Mouse (Mus musculus) erythroblast, adult 5-6 weeks (primary cell): Measurements from ENCODE around the gene Ptk6. TPM values are rescaled to one million over a fixed set of nuclear protein-coding genes. Genes with fewer than 3 reads are reported as not detected.

Source experiments
- ATAC-seq: replicated peaks from 2 replicates; pipeline ENCODE4 v1.8.0; 2016; ENCODE audit warnings: moderate number of reproducible peaks, mild to moderate bottlenecking, moderate TSS enrichment, inconsistent platforms; ENCODE audit not compliant: poor library complexity, low FRiP score, severe bottlenecking
- total RNA-seq, 2 experiments: library from RNA; stranded (forward) in 1 of 2; stranded (reverse) in 1 of 2; fragments of 150-400 nt in 1 of 2; fragments of 200-764, 138-1000 nt in 1 of 2; gene quantifications; 2 replicates each; pipeline versions ENCODE4 v1.2.3 to v1.2.4; 2015 to 2017; ENCODE audit warnings: low replicate concordance in 2 of 2

Gene Ptk6
- total RNA-seq, 2 experiments from 2014 or later = not detected

GRCm38 (mm10) chr2:181146976-181147545, 55.5 kb downstream of the Ptk6 start:
- ATAC-seq = no peak

- no peak for ATAC-seq
Observed at GRCm38 (mm10) chr2:181144675-181145074, 57.9 kb downstream of the Ptk6 start.

Other genes starting within 250 kb of the Ptk6 start
- gene Nkain4, start 248.1 kb downstream of the Ptk6 start, total RNA-seq (2015; ENCODE audit: low replicate concordance) = not detected in 2 replicates
- gene Nkain4, start 248.1 kb downstream of the Ptk6 start, total RNA-seq (2017; ENCODE audit: low replicate concordance) = not detected in 2 replicates
- 11.9 and 12.5 TPM in 2 replicates for gene Arfgap1, start 235.6 kb downstream of the Ptk6 start, total RNA-seq (2015; ENCODE audit: low replicate concordance)
- 11.2 and 21.0 TPM in 2 replicates for gene Arfgap1, start 235.6 kb downstream of the Ptk6 start, total RNA-seq (2017; ENCODE audit: low replicate concordance)
- 1.7 TPM in 1 of 2 replicates, not detected in the other for gene Col20a1, start 216.3 kb downstream of the Ptk6 start, total RNA-seq (2015; ENCODE audit: low replicate concordance)
- gene Col20a1, start 216.3 kb downstream of the Ptk6 start, total RNA-seq (2017; ENCODE audit: low replicate concordance) = 0.26 and 0.42 TPM in 2 replicates
- not detected in 2 replicates for gene Chrna4, start 159.2 kb downstream of the Ptk6 start, total RNA-seq (2015; ENCODE audit: low replicate concordance)
- gene Chrna4, start 159.2 kb downstream of the Ptk6 start, total RNA-seq (2017; ENCODE audit: low replicate concordance) = not detected in 2 replicates
- gene Kcnq2, start 67.5 kb downstream of the Ptk6 start, total RNA-seq (2015; ENCODE audit: low replicate concordance) = not detected in 2 replicates
- gene Kcnq2, start 67.5 kb downstream of the Ptk6 start, total RNA-seq (2017; ENCODE audit: low replicate concordance) = not detected in 2 replicates
- gene Eef1a2, start 45.8 kb downstream of the Ptk6 start, total RNA-seq (2015; ENCODE audit: low replicate concordance) = not detected in 2 replicates
- gene Eef1a2, start 45.8 kb downstream of the Ptk6 start, total RNA-seq (2017; ENCODE audit: low replicate concordance) = not detected in 2 replicates
- 45.6 and 74.6 TPM in 2 replicates for gene Ppdpf, start 15.5 kb downstream of the Ptk6 start, total RNA-seq (2015; ENCODE audit: low replicate concordance)
- 3.9 and 6.9 TPM in 2 replicates for gene Ppdpf, start 15.5 kb downstream of the Ptk6 start, total RNA-seq (2017; ENCODE audit: low replicate concordance)
- gene Srms, start 10.4 kb upstream of the Ptk6 start, total RNA-seq (2015; ENCODE audit: low replicate concordance) = not detected in 2 replicates
- not detected in 2 replicates for gene Srms, start 10.4 kb upstream of the Ptk6 start, total RNA-seq (2017; ENCODE audit: low replicate concordance)
- 1.3 and 20.8 TPM in 2 replicates for gene Fndc11, start 17.2 kb upstream of the Ptk6 start, total RNA-seq (2015; ENCODE audit: low replicate concordance)
- gene Fndc11, start 17.2 kb upstream of the Ptk6 start, total RNA-seq (2017; ENCODE audit: low replicate concordance) = 0.98 and 1.4 TPM in 2 replicates
- 8.6 and 10.0 TPM in 2 replicates for gene Helz2, start 39.2 kb upstream of the Ptk6 start, total RNA-seq (2015; ENCODE audit: low replicate concordance)
- gene Helz2, start 39.2 kb upstream of the Ptk6 start, total RNA-seq (2017; ENCODE audit: low replicate concordance) = 11.8 and 12.1 TPM in 2 replicates
- gene Gmeb2, start 85.2 kb upstream of the Ptk6 start, total RNA-seq (2015; ENCODE audit: low replicate concordance) = 23.6 and 24.6 TPM in 2 replicates
- gene Gmeb2, start 85.2 kb upstream of the Ptk6 start, total RNA-seq (2017; ENCODE audit: low replicate concordance) = 15.4 and 41.7 TPM in 2 replicates
- gene Stmn3, start 111.7 kb upstream of the Ptk6 start, total RNA-seq (2015; ENCODE audit: low replicate concordance) = not detected in 2 replicates
- not detected in 2 replicates for gene Stmn3, start 111.7 kb upstream of the Ptk6 start, total RNA-seq (2017; ENCODE audit: low replicate concordance)
- gene Rtel1, start 117.0 kb upstream of the Ptk6 start, total RNA-seq (2015; ENCODE audit: low replicate concordance) = 7.7 and 17.5 TPM in 2 replicates
- 19.9 and 23.7 TPM in 2 replicates for gene Rtel1, start 117.0 kb upstream of the Ptk6 start, total RNA-seq (2017; ENCODE audit: low replicate concordance)
- 0.77 and 2.3 TPM in 2 replicates for gene Zgpat, start 162.1 kb upstream of the Ptk6 start, total RNA-seq (2015; ENCODE audit: low replicate concordance)
- gene Zgpat, start 162.1 kb upstream of the Ptk6 start, total RNA-seq (2017; ENCODE audit: low replicate concordance) = 10.5 and 11.0 TPM in 2 replicates
- gene Arfrp1, start 162.6 kb upstream of the Ptk6 start, total RNA-seq (2015; ENCODE audit: low replicate concordance) = 0.96 and 11.1 TPM in 2 replicates
- gene Arfrp1, start 162.6 kb upstream of the Ptk6 start, total RNA-seq (2017; ENCODE audit: low replicate concordance) = 4.0 and 13.0 TPM in 2 replicates
- 8.8 and 11.5 TPM in 2 replicates for gene Lime1, start 177.3 kb upstream of the Ptk6 start, total RNA-seq (2015; ENCODE audit: low replicate concordance)
- 2.5 and 3.8 TPM in 2 replicates for gene Lime1, start 177.3 kb upstream of the Ptk6 start, total RNA-seq (2017; ENCODE audit: low replicate concordance)